ENCODE assay signal across 7 mouse cellular contexts in the genomic region with DNA sequence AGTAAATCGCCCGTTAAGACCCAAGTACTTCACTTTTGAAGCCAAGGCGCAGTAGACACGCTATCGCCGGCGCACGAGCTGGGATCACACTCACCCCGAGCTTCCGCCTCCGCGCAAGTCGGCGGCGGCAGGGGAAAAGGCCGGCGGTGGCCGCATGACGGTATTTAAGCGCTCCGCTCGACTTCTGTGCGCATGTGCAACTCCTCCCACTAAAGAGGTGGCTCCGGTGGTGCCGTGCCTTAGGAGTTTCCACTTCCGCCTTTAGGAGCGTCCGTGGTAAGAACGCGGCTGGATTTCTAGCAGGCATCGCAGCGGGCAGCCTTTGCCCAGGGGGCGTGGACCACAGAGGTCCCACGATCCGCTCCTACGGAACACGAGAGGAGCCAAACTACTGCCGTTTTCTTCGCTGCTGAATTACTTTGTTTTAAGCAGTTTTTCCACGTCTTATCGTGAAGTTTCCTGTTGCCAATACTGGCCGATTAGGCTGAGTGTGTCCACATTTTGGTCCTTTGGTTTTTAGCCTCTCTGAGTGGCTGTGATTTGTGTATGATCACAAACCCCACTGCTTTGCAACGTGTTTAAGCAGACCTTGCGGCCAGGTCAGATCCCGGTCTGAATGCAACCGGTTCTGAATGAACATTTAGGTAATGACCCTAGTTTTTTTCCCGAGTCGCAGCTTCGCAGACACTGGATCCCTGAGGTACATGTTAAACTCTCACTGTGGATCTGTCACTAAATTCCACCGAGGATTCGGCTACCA. TPM values are rescaled to one million over a fixed set of nuclear protein-coding genes. Genes with fewer than 3 reads are reported as not detected.
DNase-seq lines count a peak whose midpoint lies in the region; ATAC-seq lines count a peak whose summit lies in the region.

TSS of gene Rps12 (minus strand) at position 214 of the 760 bp plus-strand sequence.

- peak within 1 kb of the TSS; percentile 76 for H3K4me2 ChIP-seq in embryonic facial prominence, embryonic 12.5 days (replicated peaks)
- H3K4me2 ChIP-seq in limb, embryonic 11.5 days (ENCODE audit: low read depth, severe bottlenecking), result peak within 1 kb of the TSS; percentile 68
- peak within 1 kb of the TSS; percentile 96 for H3K4me2 ChIP-seq in midbrain, embryonic 14.5 days (ENCODE audit: low read length)

- peak; percentile 96 for ATAC-seq in embryonic facial prominence, embryonic 12.5 days (ENCODE audit: insufficient number of reproducible peaks, insufficient read depth, low FRiP score, low TSS enrichment)
- ATAC-seq in limb, embryonic 11.5 days (ENCODE audit: insufficient number of reproducible peaks, low FRiP score, low TSS enrichment, low read depth), result peak; percentile 94
- ATAC-seq in midbrain, embryonic 14.5 days (ENCODE audit: low FRiP score, low TSS enrichment), result peak; percentile 98

- H3K27me3 ChIP-seq in embryonic facial prominence, embryonic 12.5 days, result no peaks in the 10 kb centered on the region
- H3K27me3 ChIP-seq in limb, embryonic 11.5 days (ENCODE audit: control insufficient read depth, insufficient read depth, low read length), result no peaks in the 10 kb centered on the region
- H3K27me3 ChIP-seq in midbrain, embryonic 14.5 days (ENCODE audit: control insufficient read depth, insufficient read depth, low read length), result no peaks in the 10 kb centered on the region

- peaks cover 32% of the 10 kb centered on the region for H3K36me3 ChIP-seq in embryonic facial prominence, embryonic 12.5 days
- peaks cover 5% of the 10 kb centered on the region for H3K36me3 ChIP-seq in limb, embryonic 11.5 days (ENCODE audit: control insufficient read depth, insufficient read depth, low read length)
- peaks cover 33% of the 10 kb centered on the region for H3K36me3 ChIP-seq in midbrain, embryonic 14.5 days (ENCODE audit: control insufficient read depth, insufficient read depth, low read length)

- peak within 1 kb of the TSS; percentile 95 for H3K27ac ChIP-seq in embryonic facial prominence, embryonic 12.5 days
- peak within 1 kb of the TSS; percentile 36; the same call in 1 of the 2 replicates for H3K27ac ChIP-seq in limb, embryonic 11.5 days (replicated peaks; ENCODE audit: low read depth, low read length)
- peak within 1 kb of the TSS; percentile 66 for H3K27ac ChIP-seq in midbrain, embryonic 14.5 days (replicated peaks; ENCODE audit: low read depth, low read length)

- H3K9ac ChIP-seq in embryonic facial prominence, embryonic 12.5 days, result peak within 1 kb of the TSS; percentile 93
- H3K9ac ChIP-seq in limb, embryonic 11.5 days (ENCODE audit: low read length), result peak within 1 kb of the TSS; percentile 90
- H3K9ac ChIP-seq in midbrain, embryonic 14.5 days (replicated peaks; ENCODE audit: low read length), result peak within 1 kb of the TSS; percentile 87

- under 1% methylated on average over 51 of the region's 51 CpGs for WGBS in embryonic facial prominence, embryonic 12.5 days
- whole genome bisulfite sequencing in limb, embryonic 11.5 days, result under 1% methylated on average over 51 of the region's 51 CpGs
- under 1% methylated on average over 51 of the region's 51 CpGs for WGBS in midbrain, embryonic 14.5 days

- H3K4me1 ChIP-seq in embryonic facial prominence, embryonic 12.5 days, result peaks cover 19% of the 10 kb centered on the region
- H3K4me1 ChIP-seq in limb, embryonic 11.5 days (ENCODE audit: control insufficient read depth, insufficient read depth, low read length), result peaks cover 12% of the 10 kb centered on the region; the same call in 1 of the 2 replicates
- H3K4me1 ChIP-seq in midbrain, embryonic 14.5 days (ENCODE audit: control insufficient read depth, insufficient read depth, low read length), result peaks cover 11% of the 10 kb centered on the region

- H3K4me3 ChIP-seq in embryonic facial prominence, embryonic 12.5 days, result peak within 1 kb of the TSS; percentile 79
- peak within 1 kb of the TSS; percentile 86 for H3K4me3 ChIP-seq in limb, embryonic 11.5 days (ENCODE audit: low read depth, low read length)
- H3K4me3 ChIP-seq in midbrain, embryonic 14.5 days (replicated peaks; ENCODE audit: low read depth, low read length), result peak within 1 kb of the TSS; percentile 76

- DNase-seq in adrenal gland, postnatal 25 days, result peak; percentile 98
- DNase-seq in heart, adult 11 months, result peak; percentile 100
- peak; percentile 99 for DNase-seq in kidney, adult 18-20 months
- peak; percentile 100 for DNase-seq in limb, embryonic 11.5 days (ENCODE audit: low spot score)
- peak; percentile 100 for DNase-seq in midbrain, embryonic 14.5 days
- peak; percentile 97 to 98 for DNase-seq in spleen, adult 18-20 months

- no peaks in the 10 kb centered on the region for H3K9me3 ChIP-seq in embryonic facial prominence, embryonic 12.5 days
- no peaks in the 10 kb centered on the region for H3K9me3 ChIP-seq in limb, embryonic 11.5 days (ENCODE audit: control insufficient read depth, low read length)
- no peaks in the 10 kb centered on the region for H3K9me3 ChIP-seq in midbrain, embryonic 14.5 days (ENCODE audit: control insufficient read depth, low read length)

RNA-seq across cellular contexts. Expression of gene Rps12, which starts in this region (rescaled TPM):
- 408 and 443 TPM in 2 replicates for total RNA-seq in adrenal gland, postnatal 25 days (2021)
- 154 and 172 TPM in 2 replicates for polyA plus RNA-seq in embryonic facial prominence, embryonic 12.5 days (2016; fragmentation: Nextera tagmentation; extraction: Ambion mirVana)
- polyA plus RNA-seq in limb, embryonic 11.5 days (2014; fragmentation: Nextera tagmentation; extraction: Ambion mirVana), result 178 and 198 TPM in 2 replicates
- 119 and 123 TPM in 2 replicates for polyA plus RNA-seq in midbrain, embryonic 14.5 days (2014; fragmentation: Nextera tagmentation; extraction: Ambion mirVana)

Comparison
In these comparisons a context has a peak if more than half of its experiments do, and no peak if none do; other contexts are left out.
1. Peak in every context shown above with its lines: DNase-seq, ATAC-seq, H3K4me3 ChIP-seq and H3K27ac ChIP-seq.
2. H3K27ac ChIP-seq: peak in every context shown above with its lines; median percentile 95 in embryonic facial prominence, embryonic 12.5 days; 66 in midbrain, embryonic 14.5 days; 36 in limb, embryonic 11.5 days.